Mouse (Mus musculus) cerebellum, adult 11 months (tissue): ENCODE measurements around the gene Nr5a2.

ENCODE experiments used
- DNase-seq: peaks from one replicate; pipeline ENCODE4 v3.0.0; 2022

Nr5a2 gene

DNA sequence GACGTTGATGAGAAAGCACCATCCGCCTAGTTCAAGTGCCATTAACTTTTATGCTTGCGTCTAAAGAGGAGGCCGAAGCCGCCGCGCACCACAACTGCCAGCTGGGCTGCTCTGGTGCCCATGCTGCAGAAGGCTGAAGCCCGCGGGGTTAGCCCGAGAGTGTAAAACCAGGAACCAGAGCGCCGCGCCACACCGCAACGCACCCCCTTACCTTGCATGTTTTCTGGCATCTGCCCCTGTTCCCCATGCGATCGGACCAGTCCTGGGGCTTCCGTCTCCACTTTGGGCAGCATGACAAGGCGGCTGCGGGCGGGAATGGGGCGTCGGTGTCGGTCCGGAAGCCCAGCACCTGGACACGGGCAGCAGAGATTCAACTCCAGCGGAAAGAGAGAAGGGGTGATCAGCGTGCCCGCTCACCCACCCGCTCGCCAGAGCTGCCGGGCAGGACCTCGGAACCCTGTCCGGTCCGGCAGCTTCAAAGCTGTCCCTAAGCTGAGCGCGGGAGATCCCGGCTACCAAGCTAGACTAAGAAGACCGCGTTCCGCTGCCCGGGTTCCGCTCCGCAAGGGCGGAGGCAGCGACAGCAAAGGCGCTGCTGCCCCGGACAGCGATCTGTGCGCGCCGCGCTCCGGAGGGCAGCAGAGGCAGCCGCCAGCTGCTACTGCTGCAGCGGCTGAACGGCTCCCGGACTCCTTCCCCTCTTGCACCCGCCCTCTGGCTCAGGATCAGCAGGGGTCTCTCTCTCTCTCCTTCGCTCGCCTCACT is 11.6 kb downstream of the Nr5a2 start:
- DNase-seq, result no peak

DNA sequence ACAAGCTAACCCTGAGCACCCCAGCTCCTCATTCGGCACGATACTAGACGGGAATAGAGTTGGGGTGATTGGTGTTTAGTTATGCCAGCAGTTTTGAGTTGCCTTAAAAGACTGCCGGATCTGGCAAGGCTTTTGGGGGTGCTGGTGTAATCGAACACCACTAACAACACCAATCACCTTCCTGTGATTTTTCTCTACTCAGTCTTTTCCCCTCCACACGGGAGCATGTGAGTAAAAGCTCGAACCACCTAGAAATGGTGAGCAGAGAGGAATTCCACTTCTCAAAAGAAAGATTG is 12.2 kb downstream of the Nr5a2 start:
- no peak for DNase-seq

DNA sequence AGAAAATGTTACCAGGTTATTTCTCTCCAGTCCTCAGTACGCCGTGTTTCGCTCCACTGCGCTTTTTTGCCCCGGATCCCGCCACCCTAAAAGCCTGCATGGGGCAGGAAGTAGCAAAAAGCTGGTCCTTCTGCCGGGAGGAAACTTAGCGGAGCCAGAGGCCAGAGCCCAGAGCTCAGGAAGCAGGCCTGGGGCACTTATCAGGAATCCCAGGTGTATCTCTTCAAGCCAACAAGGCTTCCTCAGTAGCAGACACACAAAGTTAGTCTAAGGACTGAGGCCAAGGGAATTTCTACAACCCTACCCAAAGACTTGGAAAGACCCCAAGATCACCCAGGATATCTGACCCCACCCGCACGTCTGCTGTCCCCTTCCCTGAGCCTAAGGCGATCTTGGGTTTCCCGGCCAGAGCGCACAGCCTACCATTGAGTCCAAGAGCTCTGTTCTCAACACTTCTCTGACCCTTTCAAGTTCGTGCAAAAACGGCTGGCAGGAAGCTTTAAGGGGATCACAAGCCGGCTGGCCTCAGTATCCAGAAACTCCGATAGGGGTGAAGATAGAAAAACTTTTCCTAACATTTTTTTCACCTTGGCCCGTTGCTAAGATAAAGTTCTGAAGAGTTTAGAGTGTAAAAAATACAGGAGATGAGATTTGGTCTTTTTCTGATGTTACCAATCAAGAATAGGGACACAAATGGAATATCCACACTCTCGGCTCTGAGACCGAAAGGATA is 12.7 kb downstream of the Nr5a2 start:
- no peak for DNase-seq

DNA sequence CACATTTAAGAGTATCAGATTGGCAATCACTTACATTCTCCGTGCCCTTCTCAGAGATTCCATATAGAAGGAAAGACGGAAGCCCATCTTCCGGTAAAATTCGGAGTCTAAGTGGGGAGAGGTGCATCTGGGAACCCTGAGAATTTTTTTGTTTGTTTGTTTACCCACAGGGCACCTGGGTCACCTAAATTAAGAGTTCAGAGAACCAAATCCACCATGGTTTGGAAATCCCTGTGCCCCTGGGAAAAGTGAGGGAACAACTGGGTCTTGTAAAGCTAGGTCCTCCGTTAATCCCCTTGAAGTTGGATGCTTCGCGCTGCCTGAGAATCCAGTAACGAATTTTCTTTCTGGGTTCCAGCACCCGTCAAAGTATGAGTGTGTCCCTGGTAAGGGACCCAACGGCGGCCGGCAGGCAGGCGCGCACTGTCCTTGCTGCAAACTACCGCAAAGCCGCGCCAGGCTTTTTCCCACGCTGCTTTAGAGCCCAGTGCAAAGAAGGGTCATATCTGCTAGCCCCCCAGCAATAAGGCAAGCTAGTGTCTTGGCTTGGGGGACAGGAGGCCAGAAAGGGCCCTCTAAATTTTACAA is 13.3 kb downstream of the Nr5a2 start:
- no peak for DNase-seq

DNA sequence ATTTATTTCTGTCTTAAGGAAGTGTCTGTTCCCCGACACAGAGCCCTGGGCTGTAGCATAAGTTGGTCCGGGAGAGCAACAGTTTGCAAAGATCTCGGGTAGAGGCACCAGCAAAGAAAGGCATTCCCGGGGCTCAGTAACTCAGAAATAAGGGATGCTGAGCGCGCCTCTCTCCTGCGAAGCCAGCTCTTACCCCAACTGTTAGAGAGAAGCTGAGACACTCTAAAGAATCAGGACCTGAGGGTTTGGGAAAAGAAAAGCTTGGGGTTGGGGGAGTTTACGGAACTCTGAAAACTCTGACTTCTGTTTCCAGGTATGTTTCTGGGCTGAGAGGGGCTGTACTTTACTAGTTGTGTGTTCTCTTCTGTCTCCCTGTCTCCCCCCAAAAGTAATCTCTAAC is 13.8 kb downstream of the Nr5a2 start:
- DNase-seq, result no peak

DNA sequence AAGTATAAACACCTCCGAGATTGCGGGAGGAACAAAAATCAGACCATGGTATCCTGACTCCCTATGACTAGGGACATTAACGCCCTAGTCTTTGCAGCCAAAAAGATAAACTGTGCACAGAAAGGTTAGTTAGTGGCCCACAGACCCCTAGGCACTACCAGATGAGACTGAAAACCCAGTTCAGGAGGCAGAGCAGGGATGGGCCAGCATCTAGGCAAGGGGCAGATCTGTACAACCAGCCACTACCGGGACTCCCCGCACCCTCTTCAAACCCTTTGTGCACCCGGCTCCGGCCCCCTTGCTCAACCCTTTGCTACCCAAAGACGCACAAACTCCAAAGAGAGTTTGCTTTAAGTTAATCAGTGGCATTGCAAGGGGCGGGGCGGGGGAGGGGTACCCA is 14.4 kb downstream of the Nr5a2 start:
- no peak for DNase-seq

DNA sequence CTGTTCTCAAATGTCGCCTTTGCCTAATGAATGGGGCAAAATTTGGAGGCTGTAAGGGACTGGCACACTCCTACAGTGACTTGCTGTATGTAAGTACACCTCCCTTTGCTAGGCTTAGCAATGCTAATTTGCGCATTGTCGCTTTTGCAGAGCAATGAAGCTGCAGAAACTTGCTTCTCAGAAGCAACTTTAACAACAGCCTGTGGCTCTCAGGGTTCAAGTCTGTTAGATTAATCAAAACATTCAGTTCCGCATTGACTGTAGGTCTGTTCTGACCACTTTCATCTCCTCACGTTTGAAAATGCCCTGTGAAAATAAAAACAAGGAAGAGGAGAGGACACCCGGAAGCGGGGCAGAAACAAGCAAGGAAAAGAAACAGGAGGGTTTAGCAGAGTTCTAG is 14.8 kb downstream of the Nr5a2 start:
- no peak for DNase-seq

DNA sequence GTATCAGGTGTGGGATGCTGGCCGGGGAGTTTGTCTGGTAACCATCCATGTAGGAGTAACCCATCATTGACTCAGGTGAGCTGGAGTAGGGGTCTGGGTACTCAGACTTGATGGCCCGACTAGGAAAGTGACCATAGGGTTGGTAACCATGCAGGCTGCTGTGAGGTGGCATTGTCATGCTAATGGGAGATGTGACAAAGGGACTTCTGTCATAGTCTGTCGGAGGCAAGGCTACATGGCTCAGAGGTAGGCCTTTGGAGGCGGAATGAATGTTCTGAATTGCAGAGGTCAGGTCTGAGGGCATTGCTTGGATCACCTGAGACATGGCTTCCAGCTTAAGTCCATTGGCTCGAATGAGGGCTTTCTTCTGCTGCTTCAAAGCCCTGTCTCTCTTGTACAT is 19.6 kb downstream of the Nr5a2 start:
- no peak for DNase-seq

DNA sequence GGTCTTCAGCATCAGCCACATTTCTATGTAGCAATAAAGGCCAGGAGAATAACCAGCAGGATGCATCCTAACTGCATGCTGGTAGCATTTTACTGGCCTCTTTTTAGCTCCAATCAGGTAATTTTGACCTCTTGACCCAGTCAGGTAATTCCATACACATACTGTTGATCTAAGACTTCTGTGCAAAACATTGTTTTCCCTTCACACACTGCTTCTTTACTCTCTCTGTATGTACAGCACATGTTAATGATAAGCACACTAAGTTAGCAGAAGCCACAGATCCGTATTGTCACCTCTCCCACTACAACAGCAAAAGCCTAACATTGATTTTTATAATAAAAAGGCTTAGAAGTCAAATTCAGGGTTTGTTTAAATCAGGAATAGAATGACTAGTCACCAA is 21.0 kb downstream of the Nr5a2 start:
- no peak for DNase-seq

DNA sequence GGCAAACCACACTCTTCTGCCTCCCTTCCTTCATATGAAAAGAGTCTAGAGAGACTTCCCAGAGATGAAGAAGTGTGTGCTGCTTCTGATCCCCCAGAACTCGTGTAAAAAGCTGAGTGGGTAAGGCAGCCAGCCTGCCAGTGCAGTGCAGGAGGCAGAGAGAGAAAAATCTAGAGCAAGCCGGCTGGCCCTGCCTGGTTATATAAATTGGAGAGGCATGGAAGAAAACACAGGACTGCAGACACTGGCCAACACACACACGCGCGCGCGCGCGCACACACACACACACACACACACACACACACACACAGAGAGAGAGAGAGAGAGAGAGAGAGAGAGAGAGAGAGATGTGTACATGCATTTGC is 24.3 kb downstream of the Nr5a2 start:
- DNase-seq, result no peak

DNA sequence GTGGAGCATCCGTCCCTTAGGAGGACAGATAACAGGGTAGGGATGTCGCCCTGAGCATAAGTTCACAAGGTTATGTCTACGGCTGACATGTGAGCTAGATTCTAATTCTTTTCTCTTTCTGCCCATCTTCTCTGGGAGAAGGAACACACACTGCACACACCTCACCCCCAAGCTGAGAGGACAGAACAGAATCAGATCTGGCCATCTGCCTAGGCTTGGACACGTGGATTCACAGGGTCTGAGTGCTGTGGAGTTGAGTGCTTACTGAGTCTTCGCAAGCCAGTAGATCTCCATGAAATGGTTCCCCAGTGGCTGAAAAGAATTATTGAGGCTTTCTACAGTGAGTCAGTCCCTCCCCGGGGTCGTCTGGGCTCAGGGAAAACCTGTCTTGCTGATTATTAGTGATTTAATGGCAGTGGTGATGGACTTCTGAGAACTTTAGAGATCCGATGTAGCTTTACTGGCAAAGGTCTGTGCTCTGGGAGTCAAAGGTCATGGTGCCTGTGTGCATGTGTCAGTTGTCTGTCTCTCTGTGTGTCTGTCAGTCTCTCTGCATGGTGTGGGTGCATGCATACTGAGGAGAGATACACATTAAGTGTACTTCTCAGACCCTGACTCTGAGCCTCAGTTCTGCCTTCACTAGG is 24.8 kb downstream of the Nr5a2 start:
- DNase-seq, result no peak

DNA sequence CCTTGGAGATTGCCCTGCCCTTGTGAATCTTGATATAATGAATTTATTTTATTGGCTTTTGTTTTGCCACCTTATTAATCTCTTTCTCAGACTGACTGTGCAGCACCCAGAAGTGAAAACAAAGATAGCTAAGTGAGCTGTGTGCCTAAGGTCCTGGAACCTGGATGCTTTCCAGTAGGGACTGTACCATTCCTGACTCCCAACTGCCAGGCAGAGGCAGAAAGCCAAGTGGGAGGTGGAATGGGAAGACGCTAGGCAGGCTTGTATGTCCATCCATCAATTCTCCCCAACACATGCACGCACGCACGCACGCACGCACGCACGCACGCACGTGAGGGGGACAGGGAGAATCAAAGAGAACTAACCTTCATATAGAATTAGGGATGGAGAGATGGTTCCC is 26.2 kb downstream of the Nr5a2 start:
- DNase-seq, result no peak

DNA sequence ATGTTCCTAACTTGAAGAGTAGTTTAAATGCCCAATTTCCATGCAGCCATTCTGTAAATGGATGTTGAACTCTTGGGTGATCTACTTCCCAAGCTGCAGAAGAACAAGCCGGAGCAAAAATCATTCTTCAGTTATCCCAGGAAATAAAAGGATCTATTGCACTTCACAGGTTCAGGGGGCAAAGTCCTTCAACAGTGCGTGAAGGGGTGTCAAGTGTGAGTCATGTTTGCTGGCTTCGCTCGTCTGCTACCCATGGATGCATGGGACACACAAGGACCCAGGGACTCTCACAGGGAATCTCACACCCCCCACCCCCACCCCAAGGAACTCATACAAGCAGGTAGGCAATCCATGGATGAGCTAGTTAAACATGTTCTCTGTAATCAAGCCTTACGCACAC is 29.2 kb downstream of the Nr5a2 start:
- DNase-seq, result no peak

DNA sequence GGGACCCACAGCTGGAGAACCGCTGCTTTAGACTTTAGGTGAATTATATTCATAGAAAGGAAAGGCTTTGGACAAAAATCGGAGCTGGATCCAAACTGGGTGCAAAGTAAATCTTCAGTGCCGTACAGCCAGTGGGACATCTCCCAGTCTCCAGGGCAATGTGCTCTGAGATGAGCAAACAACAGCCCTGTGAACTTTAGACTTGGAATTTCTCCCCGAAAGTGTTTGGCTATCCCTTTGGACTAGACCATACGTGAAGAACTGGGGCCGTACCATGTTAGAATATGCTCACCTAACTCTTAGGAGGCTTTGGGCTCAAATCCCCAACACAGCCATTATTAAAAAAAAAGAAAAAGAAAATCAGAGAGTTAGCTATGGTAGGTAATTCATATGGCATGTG is 30.5 kb downstream of the Nr5a2 start:
- DNase-seq, result no peak

DNA sequence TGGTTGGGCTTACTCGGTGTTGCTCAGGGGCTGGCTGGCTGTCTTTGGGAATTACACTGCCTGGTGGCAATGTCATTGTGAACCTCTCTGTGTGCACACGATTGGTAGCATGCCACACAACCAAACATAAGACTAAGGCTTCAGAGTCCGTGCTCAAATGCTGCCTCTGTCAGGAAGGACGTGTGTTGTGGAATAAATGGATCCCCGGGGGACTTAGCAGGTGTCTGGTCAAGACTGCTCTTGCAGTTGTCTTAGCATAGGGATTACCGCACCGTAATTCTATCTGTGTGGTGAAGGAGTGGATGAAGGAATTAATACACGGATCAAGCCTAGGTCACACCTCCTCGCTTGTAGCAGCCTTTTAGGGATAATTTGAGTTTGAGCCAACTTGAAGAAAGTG is 32.8 kb downstream of the Nr5a2 start:
- DNase-seq, result no peak

DNA sequence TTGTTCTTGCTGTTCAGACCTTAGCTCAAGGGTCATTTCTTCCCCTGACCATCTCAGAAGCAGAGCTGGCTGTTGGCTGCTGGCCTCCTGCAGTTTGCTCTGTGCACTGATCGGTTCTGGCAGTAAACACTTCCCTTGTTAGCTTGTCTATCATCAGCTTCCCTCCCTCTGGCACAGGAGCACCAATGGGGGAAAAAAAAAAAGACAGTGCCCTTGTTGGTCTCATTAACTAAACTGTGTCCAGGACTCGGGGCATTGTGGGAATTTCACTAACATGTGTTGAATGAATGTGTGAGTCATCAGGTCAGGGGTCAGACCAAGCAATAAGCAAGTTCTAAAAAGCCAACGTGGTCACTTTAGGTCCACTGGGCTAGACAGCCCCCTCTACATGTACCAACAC is 34.2 kb downstream of the Nr5a2 start:
- no peak for DNase-seq

DNA sequence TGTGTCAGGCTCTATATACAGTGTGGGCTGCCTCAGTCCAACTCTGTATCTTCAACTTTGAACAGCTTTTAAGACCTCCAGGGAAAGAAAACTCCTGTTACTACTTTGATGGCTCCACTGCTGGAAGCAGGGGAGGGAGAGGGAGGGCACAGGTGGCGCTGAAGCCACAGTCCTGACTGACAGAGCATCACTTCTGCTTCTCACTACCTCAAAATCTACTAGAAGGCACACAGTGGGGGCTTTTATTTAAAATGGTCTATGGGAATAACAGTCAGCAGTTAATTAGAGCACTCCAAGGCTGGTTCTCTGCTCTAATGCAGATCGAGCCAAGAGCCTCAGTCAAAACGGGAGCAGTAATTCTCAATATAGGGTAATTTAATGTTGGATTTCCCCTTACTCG is 40.2 kb downstream of the Nr5a2 start:
- no peak for DNase-seq

DNA sequence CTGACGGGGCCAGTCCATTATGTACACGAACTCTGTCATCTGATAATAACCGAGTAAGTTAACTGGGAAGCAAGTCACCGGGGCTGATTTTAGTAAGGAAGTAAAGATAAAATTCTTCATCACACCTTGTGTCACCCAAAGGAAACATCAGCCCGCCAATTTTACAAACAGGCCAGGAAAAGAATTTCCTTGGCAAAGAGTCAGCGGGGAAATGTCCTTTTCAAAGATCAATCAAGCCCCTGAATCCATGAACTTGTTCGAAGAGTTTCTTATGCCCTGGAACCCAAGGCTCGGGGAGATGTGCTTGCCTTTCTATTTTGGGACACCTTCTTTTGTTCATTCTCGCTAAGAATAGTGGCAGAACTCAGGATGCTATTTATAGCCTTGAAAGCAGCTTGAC is 41.5 kb downstream of the Nr5a2 start:
- DNase-seq, result no peak

DNA sequence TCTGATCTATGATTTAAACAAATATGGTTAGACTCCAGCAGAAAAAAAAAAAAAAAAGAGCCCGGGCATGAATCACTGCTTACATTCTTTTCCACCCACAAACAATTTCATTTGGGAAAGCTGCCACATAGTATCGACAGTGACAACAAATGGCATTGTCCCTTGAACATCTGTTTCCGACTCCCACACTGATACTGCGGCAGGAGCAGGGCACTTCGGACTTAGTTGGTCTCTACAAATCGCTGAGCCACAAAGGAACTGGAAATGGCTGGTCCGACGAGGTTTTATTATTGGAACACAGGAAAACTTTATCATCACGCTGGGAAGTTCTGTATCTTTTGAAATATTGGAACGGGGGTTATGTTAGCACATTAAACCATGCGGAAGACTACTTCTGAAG is 44.8 kb downstream of the Nr5a2 start:
- no peak for DNase-seq

DNA sequence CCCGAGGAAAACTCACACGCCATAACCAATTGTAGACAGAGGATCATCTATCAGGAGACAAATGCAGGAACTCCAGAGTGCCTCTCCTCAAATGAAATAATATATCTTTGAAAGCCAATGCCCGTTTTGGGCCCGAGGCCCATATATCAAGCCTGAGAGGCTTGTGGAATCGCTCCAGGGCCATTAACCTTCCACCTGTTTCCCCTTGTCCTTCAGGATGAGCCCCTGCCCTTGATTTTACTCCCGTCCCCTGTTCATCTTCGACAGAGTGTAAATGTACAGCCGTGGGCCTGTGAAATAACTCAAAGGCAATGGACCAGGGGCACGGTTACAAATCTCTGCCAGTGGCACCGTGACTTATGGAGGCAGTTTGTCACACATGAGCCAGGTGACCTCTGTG is 48.3 kb downstream of the Nr5a2 start:
- DNase-seq, result no peak

DNA sequence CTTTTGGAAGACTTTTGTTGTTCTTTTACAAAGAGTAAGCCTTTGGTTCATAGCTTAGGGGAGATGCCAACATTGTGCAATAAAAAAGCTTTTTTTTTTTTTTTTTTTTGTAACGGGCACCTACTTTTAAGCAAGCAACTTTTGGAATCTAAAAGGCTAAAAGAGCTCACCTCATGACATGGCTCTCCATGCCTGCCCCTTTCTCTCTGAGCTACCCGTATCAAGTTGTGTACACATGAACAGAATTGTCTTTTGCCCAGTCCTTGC is 48.7 kb downstream of the Nr5a2 start:
- DNase-seq, result no peak

DNA sequence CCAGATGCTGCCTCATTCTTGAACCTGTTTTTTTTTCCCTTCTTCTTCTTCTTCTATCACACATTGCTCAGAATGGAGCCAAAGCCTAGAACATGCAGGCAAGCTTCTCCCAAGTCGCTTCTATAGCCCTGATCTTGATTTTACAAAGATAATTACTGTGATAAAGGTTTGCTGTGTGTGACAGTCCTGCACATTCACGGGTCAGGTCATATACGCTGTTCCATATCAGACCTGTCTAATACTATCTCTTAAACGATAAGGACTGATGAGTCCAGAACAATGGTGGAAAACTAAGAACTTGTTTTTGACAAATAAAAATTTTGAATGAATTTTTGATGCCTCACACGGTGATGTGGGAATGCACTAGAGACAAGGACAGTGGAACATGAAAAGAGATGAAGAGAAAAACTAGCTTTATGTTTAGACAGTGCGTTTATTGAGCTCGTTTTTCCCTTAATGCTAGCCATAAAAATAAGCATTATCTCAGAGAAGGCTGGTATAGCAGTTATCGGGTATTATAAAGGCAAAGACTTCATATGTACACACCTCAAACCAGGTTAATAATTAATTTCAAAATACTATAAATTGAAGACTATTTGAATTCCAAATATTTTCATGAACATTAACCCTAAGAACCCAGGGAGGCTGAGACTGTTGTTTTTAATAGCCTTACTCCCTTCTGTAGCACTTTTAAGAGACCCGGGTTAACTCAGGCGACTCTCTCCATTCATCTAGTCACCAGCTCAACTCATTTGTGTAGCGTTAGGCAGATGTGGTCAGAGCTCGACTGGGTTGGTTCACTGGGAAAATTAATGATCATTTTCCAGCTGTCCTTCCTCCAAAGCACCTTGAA is 49.3 kb downstream of the Nr5a2 start:
- DNase-seq, result no peak

DNA sequence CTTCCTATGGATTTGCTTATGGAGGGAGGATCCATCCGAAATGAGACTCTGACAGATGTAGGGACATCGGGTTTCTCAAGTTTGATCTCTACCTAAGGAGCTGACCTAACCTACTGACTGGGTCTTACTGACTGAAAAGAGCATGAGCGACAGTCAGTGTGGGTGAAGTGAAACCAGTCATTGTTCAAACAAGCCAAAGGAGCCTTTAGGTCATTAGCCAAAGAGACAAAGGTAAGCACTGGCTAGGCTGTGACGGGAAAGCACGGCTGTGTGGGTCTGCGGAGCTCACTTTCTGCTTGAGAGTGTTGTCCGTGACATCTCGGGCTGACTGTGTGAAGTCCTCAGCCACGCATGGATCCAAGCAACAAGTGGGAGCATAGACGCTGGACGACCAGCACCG is 50.1 kb downstream of the Nr5a2 start:
- DNase-seq, result no peak
